Mouse (Mus musculus): ENCODE measurements at regions not wholly inside any gene's neighbourhood (a gene's known extent, or its start where the extent isn't known, plus 50 kb on each side); places are given as distances from the start of the nearest gene placed in this dataset.

DNA sequence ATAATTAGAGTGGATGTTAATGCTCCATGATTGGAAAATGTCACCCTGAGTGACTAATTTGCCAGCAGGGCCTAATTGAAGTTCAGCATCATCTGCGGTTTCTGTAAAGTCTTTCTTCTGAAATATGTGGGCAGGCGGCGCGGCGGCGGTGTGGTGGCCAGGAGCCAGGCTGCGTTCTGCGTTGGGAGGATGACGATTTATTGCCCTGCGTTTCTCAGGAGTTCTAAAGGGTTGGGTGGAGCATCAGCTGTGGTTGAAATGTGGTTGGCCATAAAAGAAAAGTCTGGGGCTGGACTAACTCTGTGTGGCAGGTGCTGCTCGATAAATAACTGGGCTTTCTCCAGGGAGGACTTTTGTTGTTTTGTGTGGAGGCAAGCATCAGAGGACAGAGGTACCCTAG is 219.4 kb upstream of the 1700012A03Rik start:
- Histone ChIP-seq H3K4me2 (ENCODE audit: low read depth, low read length) (no peak overlapping the region), H3K36me3 (replicated peaks; ENCODE audit: control insufficient read depth, insufficient read depth, low read length) (no peaks in the 10 kb centered on the region), H3K9ac (replicated peaks; ENCODE audit: low read depth, low read length) (no peak overlapping the region), H3K4me1 (ENCODE audit: control insufficient read depth, insufficient read depth) (no peaks in the 10 kb centered on the region), H3K27me3 (ENCODE audit: control insufficient read depth, insufficient read depth, low read length) (no peaks in the 10 kb centered on the region), H3K4me3 (ENCODE audit: low read depth, low read length) (no peak overlapping the region), H3K27ac (ENCODE audit: low read depth) (no peak overlapping the region), H3K9me3 (replicated peaks; ENCODE audit: control insufficient read depth, low read length) (peaks cover 2% of the 10 kb centered on the region; the same call in 1 of the 2 replicates)
- DNase-seq (ENCODE audit: low spot score) (no peak), ATAC-seq (ENCODE audit: insufficient read depth, low read depth) (no peak)
- 85% methylated on average over 11 of the region's 11 CpGs for WGBS
- no peak for TF ChIP-seq EP300 (IDR thresholded peaks at IDR 0.05; ENCODE audit: low read depth)
- no peak for TF ChIP-seq CTCF (IDR thresholded peaks at IDR 0.05; ENCODE audit: low read depth)

DNA sequence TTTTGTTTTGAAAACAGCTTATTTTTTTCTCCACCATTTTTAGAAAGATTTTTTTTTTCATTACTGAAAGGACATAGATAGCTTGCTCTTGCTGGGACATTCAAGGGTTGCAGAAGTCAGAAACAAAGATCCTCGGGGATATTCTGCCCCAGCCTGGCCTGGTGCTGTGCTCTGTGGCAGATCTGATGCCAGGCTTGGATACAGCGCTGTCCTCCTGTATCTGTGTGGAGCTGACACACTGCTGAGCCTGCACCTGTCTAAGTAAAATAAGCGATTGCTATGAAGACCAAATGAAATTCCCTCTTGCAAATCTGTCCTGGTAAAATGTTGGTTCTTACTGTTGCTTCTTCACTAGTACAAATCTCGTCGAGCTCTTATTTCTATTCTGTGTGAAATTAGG is 226.4 kb upstream of the 1700012A03Rik start:
- 76% methylated on average over 5 of the region's 5 CpGs for WGBS
- Histone ChIP-seq H3K4me3 (ENCODE audit: low read depth, low read length) (no peak overlapping the region), H3K36me3 (replicated peaks; ENCODE audit: control insufficient read depth, insufficient read depth, low read length) (no peaks in the 10 kb centered on the region), H3K4me1 (ENCODE audit: control insufficient read depth, insufficient read depth) (no peaks in the 10 kb centered on the region), H3K27ac (ENCODE audit: low read depth) (no peak overlapping the region), H3K4me2 (ENCODE audit: low read depth, low read length) (no peak overlapping the region), H3K9me3 (replicated peaks; ENCODE audit: control insufficient read depth, low read length) (no peaks in the 10 kb centered on the region), H3K27me3 (ENCODE audit: control insufficient read depth, insufficient read depth, low read length) (no peaks in the 10 kb centered on the region), H3K9ac (replicated peaks; ENCODE audit: low read depth, low read length) (no peak overlapping the region)
- DNase-seq (ENCODE audit: low spot score) (no peak), ATAC-seq (ENCODE audit: insufficient read depth, low read depth) (no peak)
- TF ChIP-seq CTCF (IDR thresholded peaks at IDR 0.05; ENCODE audit: low read depth) (no peak), EP300 (IDR thresholded peaks at IDR 0.05; ENCODE audit: low read depth) (no peak)

DNA sequence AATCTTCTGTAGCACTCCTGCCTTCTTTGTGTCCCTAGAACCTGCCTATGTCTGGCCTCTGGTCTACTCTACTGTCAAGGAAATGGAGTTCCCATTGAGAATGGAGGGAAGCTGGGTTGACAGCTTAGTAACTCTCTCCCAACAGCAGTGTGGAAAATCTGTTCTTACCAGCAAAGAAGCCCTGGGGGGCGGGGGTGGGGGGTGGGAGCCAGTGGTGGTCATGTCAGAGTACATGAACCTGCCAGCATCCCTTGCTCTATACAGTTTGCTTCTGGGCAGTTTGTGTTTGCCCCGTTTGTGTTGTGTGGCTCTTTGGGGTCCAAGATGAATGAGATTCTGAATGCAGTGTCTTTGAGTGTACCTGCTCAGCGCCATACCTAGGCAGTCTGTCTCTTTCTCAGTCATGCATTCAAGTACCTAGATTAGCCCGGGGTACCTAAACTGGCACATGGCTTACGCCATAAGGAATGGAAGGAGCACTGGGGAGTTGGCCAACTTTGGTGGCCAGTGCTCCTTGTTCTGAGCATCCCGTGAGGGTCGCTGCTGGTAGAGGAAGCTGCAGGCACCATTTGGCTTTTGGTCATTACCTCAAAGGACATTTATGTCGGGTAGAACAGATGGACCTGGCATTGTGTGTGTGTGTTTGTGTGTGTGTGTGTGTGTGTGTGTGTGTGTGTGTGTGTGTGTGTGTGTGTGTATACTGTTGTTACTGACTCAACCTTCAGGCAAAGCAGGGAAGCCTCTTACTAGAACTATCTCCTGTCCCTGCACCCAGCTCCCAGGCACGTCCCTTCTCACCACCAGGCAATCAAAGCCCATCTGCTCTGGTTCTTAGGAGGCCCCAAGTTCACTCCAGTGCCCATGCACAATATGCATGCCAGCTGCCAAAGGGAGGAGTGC is 227.6 kb upstream of the 1700012A03Rik start:
- Histone ChIP-seq H3K9me3 (replicated peaks; ENCODE audit: control insufficient read depth, low read length) (no peaks in the 10 kb centered on the region), H3K27me3 (ENCODE audit: control insufficient read depth, insufficient read depth, low read length) (no peaks in the 10 kb centered on the region), H3K4me2 (ENCODE audit: low read depth, low read length) (no peak overlapping the region), H3K4me1 (ENCODE audit: control insufficient read depth, insufficient read depth) (no peaks in the 10 kb centered on the region), H3K36me3 (replicated peaks; ENCODE audit: control insufficient read depth, insufficient read depth, low read length) (no peaks in the 10 kb centered on the region), H3K9ac (replicated peaks; ENCODE audit: low read depth, low read length) (no peak overlapping the region), H3K27ac (ENCODE audit: low read depth) (no peak overlapping the region), H3K4me3 (ENCODE audit: low read depth, low read length) (no peak overlapping the region)
- DNase-seq (ENCODE audit: low spot score) (no peak), ATAC-seq (ENCODE audit: insufficient read depth, low read depth) (no peak)
- 75% methylated on average over 9 of the region's 9 CpGs for WGBS
- no peak for TF ChIP-seq CTCF (IDR thresholded peaks at IDR 0.05; ENCODE audit: low read depth)
- TF ChIP-seq EP300 (IDR thresholded peaks at IDR 0.05; ENCODE audit: low read depth) = no peak

DNA sequence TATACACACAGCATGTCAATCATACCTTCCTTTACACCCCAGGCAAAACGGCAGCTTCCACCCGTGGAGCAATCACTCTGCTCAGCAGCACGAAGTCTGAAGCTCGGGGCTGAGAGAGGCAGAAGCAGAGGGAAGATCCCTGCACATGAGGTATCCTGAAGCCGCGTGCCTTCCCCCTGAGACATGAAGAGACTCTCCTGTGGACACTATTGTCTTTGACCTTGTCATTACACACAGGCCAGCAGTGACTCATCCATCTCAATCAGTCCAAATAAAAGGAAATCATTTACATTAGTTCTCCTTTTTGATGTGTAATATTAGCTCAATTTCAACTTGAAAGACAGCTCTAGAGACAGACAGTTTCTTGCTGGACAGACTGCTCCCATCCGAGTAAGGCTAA is 228.4 kb upstream of the 1700012A03Rik start:
- no peaks in the 10 kb centered on the region for H3K36me3 ChIP-seq (replicated peaks; ENCODE audit: control insufficient read depth, insufficient read depth, low read length)
- no peak for TF ChIP-seq EP300 (IDR thresholded peaks at IDR 0.05; ENCODE audit: low read depth)
- TF ChIP-seq CTCF (IDR thresholded peaks at IDR 0.05; ENCODE audit: low read depth) = no peak
- no peaks in the 10 kb centered on the region for H3K4me1 ChIP-seq (ENCODE audit: control insufficient read depth, insufficient read depth)
- no peaks in the 10 kb centered on the region for H3K9me3 ChIP-seq (replicated peaks; ENCODE audit: control insufficient read depth, low read length)
- no peaks in the 10 kb centered on the region for H3K27me3 ChIP-seq (ENCODE audit: control insufficient read depth, insufficient read depth, low read length)
- 57% methylated on average over 7 of the region's 7 CpGs for WGBS
- H3K4me2 ChIP-seq (ENCODE audit: low read depth, low read length) = no peak overlapping the region
- H3K4me3 ChIP-seq (ENCODE audit: low read depth, low read length) = no peak overlapping the region
- ATAC-seq (ENCODE audit: insufficient read depth, low read depth) (no peak), DNase-seq (ENCODE audit: low spot score) (no peak)
- no peak overlapping the region for H3K27ac ChIP-seq (ENCODE audit: low read depth)
- H3K9ac ChIP-seq (replicated peaks; ENCODE audit: low read depth, low read length) = no peak overlapping the region

DNA sequence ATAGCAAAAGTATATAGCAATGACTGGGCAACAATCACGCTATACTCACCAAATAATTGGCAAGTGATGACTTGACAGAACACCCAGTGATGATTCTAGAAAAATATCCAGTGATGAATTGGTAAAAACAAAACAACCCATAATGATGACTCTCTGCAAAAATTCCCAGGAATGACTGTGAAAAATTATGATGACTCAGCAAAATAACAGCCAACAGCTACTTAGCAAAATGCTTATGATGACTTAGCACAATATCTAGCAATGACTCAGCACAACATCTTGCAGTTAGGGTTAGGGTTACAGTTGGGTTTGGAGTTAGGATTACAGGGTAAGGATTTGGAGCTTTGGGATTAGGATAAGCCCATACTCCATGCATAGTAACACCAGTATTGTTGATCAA is 232.4 kb upstream of the 1700012A03Rik start:
- Histone ChIP-seq H3K27me3 (ENCODE audit: control insufficient read depth, insufficient read depth, low read length) (no peaks in the 10 kb centered on the region), H3K27ac (ENCODE audit: low read depth) (no peak overlapping the region), H3K4me3 (ENCODE audit: low read depth, low read length) (no peak overlapping the region), H3K9me3 (replicated peaks; ENCODE audit: control insufficient read depth, low read length) (no peaks in the 10 kb centered on the region), H3K4me1 (ENCODE audit: control insufficient read depth, insufficient read depth) (no peaks in the 10 kb centered on the region), H3K4me2 (ENCODE audit: low read depth, low read length) (no peak overlapping the region), H3K36me3 (replicated peaks; ENCODE audit: control insufficient read depth, insufficient read depth, low read length) (no peaks in the 10 kb centered on the region), H3K9ac (replicated peaks; ENCODE audit: low read depth, low read length) (no peak overlapping the region)
- ATAC-seq (ENCODE audit: insufficient read depth, low read depth) (no peak), DNase-seq (ENCODE audit: low spot score) (no peak)
- 97% methylated on average over 1 of the region's 1 CpGs for WGBS
- no peak for TF ChIP-seq CTCF (IDR thresholded peaks at IDR 0.05; ENCODE audit: low read depth)
- no peak for TF ChIP-seq EP300 (IDR thresholded peaks at IDR 0.05; ENCODE audit: low read depth)

DNA sequence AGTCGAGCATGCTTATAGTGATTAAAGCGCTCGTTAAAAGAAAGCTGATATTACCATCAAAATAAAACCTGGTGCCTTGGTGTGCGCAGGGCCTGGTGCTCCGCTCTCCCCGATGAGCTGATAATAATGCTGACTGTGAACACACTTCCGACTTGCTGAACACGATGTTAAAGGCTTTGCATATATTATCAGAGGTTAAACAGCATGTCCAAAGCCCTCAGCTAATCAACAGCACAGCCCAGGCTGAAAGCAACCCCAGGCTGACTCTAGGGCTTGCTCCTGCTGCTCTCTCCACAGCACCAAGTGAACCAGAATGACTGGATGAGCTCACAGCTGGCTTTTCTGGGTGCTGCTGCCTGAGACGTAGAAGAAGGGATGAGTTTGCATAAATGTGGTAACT is 238.2 kb upstream of the 1700012A03Rik start:
- Histone ChIP-seq H3K9me3 (replicated peaks; ENCODE audit: control insufficient read depth, low read length) (no peaks in the 10 kb centered on the region), H3K27ac (ENCODE audit: low read depth) (no peak overlapping the region), H3K4me1 (ENCODE audit: control insufficient read depth, insufficient read depth) (peaks cover 7% of the 10 kb centered on the region; the same call in 1 of the 2 replicates), H3K36me3 (replicated peaks; ENCODE audit: control insufficient read depth, insufficient read depth, low read length) (no peaks in the 10 kb centered on the region), H3K4me3 (ENCODE audit: low read depth, low read length) (no peak overlapping the region), H3K4me2 (ENCODE audit: low read depth, low read length) (no peak overlapping the region), H3K27me3 (ENCODE audit: control insufficient read depth, insufficient read depth, low read length) (no peaks in the 10 kb centered on the region), H3K9ac (replicated peaks; ENCODE audit: low read depth, low read length) (no peak overlapping the region)
- 68% methylated on average over 9 of the region's 9 CpGs for WGBS
- ATAC-seq (ENCODE audit: insufficient read depth, low read depth) (no peak), DNase-seq (ENCODE audit: low spot score) (no peak)
- no peak for TF ChIP-seq CTCF (IDR thresholded peaks at IDR 0.05; ENCODE audit: low read depth)
- no peak for TF ChIP-seq EP300 (IDR thresholded peaks at IDR 0.05; ENCODE audit: low read depth)
